Mouse (Mus musculus) lung, embryonic 16.5 days (tissue): Measurements from ENCODE around the gene Gm43302. TPM values are rescaled to one million over a fixed set of nuclear protein-coding genes. Genes with fewer than 3 reads are reported as not detected.
"Not testable (repeated sequence)": the region's sequence is repeated elsewhere in the genome, so short reads cannot be mapped to it uniquely, and the experiment has no call there.

Experiments used
- ATAC-seq: fragments of 200-750 bp; cut with Nextera tagmentation; 2 replicates; pipeline ENCODE4 v1.8.0; 2017; ENCODE audit warnings: low read depth, mild to moderate bottlenecking, moderate library complexity
- H3K27ac ChIP-seq: fragments of 300-500 bp; sonication (generic); 2 replicates; pipeline ENCODE4 v1.5.1; 2014; ENCODE audit warnings: mild to moderate bottlenecking, control low read depth, low read length
- H3K27me3 ChIP-seq: fragments of 300-500 bp; sonication (generic); 2 replicates; pipeline ENCODE4 v1.6.1; 2014; ENCODE audit warnings: low read depth, low read length, mixed read lengths; ENCODE audit not compliant: control insufficient read depth, insufficient read depth
- H3K36me3 ChIP-seq: fragments of 300-500 bp; sonication (generic); 2 replicates; pipeline ENCODE4 v1.6.1; 2014; ENCODE audit warnings: low read length; ENCODE audit not compliant: control insufficient read depth, insufficient read depth
- H3K4me1 ChIP-seq: fragments of 300-500 bp; sonication (generic); replicated peaks from 2 replicates; pipeline ENCODE4 v1.6.1; 2014; ENCODE audit warnings: low read length, mixed read lengths; ENCODE audit not compliant: control insufficient read depth, insufficient read depth
- H3K4me2 ChIP-seq: fragments of 300-500 bp; sonication (generic); 2 replicates; pipeline ENCODE4 v1.6.1; 2014; ENCODE audit warnings: low read depth, low read length, control low read depth
- H3K4me3 ChIP-seq: fragments of 300-500 bp; sonication (generic); 2 replicates; pipeline ENCODE4 v1.5.1; 2014; ENCODE audit warnings: mild to moderate bottlenecking, low read length, control low read depth
- H3K9ac ChIP-seq: fragments of 300-500 bp; sonication (generic); 2 replicates; pipeline ENCODE4 v1.6.1; 2014; ENCODE audit warnings: low read length, control low read depth
- H3K9me3 ChIP-seq: fragments of 300-500 bp; sonication (generic); 2 replicates; pipeline ENCODE4 v1.6.1; 2016; ENCODE audit warnings: low read length; ENCODE audit not compliant: control insufficient read depth
- WGBS: fragments of 180-500 bp; shearing (Covaris S2); extraction: QIAGEN DNeasy Blood & Tissue Kit; methylation state at CpG from one replicate; pipeline ENCODE4 v1.1.7; 2014; 5-methylcytosine and 5-hydroxymethylcytosine counted together
- polyA plus RNA-seq: library from polyadenylated mRNA; unstranded; fragments of >200 nt; fragmentation: Nextera tagmentation; extraction: Ambion mirVana; gene quantifications from 2 replicates; pipeline ENCODE4 v1.2.1, GENCODE M21; 2015

Gm43302 gene
- polyA plus RNA-seq, 1 experiment from 2014 or later = not detected

GRCm38 (mm10) chr5:105236040-105236439, 57.5 kb downstream of the Gm43302 start:
- not testable (repeated sequence) for H3K4me3 ChIP-seq, H3K27me3 ChIP-seq, H3K4me2 ChIP-seq, H3K9me3 ChIP-seq, ATAC-seq, H3K27ac ChIP-seq, H3K36me3 ChIP-seq, H3K9ac ChIP-seq, H3K4me1 ChIP-seq
- WGBS = 83% methylated on average over 3 of the region's 3 CpGs

GRCm38 (mm10) chr5:105208957-105209356, 84.5 kb downstream of the Gm43302 start:
- not testable (repeated sequence) for H3K4me3 ChIP-seq, H3K27me3 ChIP-seq, H3K27ac ChIP-seq, H3K36me3 ChIP-seq, ATAC-seq, H3K9me3 ChIP-seq, H3K4me2 ChIP-seq, H3K4me1 ChIP-seq, H3K9ac ChIP-seq
- no CpG with 5 or more reads among the region's 3 CpGs for WGBS

DNA sequence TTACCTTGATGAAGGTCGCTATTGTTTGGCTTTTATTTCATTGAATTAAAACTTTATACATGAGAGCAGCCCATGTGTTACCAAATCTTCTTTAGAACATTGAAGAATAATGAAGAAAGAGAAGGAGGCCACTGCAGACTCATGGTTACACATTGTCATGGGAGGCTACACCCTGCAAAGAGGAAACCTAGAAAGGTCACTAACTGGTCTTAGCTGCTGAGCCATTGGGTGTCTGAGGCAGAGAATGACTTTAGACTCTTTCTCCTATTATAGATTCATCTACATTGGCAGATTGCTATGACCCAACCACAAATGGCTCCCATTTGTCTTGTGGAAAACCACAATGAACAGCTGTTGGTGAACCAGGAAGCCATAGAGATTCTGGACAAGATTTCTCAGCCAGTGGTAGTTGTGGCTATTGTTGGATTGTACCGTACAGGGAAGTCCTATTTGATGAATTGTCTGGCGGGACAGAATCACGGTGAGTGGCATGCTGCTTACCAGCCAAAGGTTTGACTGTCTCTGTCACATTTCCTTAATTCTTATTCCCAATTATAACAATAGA, 92.6 kb downstream of the Gm43302 start:
- H3K36me3 ChIP-seq, ATAC-seq, H3K27ac ChIP-seq, H3K4me3 ChIP-seq, H3K27me3 ChIP-seq, H3K9me3 ChIP-seq, H3K4me1 ChIP-seq, H3K4me2 ChIP-seq, H3K9ac ChIP-seq: not testable (repeated sequence)
- 89% methylated on average over 4 of the region's 4 CpGs for WGBS

- H3K36me3 ChIP-seq, H3K9ac ChIP-seq, H3K4me3 ChIP-seq, H3K27me3 ChIP-seq, H3K27ac ChIP-seq, H3K4me2 ChIP-seq, H3K9me3 ChIP-seq, ATAC-seq, H3K4me1 ChIP-seq: not testable (repeated sequence)
- 90% methylated on average over 1 of the region's 1 CpGs for WGBS
Observed at GRCm38 (mm10) chr5:105199149-105199548, 94.3 kb downstream of the Gm43302 start.

DNA sequence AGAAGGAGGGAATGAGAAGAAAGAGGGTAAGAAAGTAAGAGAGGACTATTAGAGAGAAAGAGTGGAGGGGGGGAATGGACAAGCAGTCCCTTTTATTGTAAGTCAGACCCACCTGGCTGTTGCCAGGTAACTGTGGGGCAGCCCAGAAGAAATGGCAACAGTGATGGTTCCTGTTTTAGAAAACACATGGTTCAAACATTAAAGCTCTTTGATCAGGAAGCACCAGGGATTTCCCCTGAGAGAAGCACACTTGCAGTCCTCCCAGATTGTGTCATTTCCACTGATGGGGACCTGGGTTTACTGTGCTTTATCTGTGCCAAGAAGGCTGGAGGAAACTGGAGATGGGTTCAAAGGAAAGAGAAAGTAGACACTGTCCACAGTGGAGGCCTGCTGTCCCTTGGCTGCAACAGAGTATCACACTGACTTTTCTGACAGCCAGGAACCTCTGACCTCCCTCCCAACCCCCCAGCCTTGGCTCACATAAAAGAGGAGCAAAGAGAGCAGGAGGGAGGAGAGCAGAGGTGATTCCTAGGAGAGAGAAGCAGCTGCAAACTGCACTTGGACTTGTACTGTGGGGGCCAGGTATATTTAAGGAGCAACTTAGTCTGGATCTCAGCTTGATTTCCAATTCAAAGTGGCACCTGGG, 95.5 kb downstream of the Gm43302 start:
- H3K9ac ChIP-seq, H3K9me3 ChIP-seq, H3K4me2 ChIP-seq, H3K27me3 ChIP-seq, H3K4me3 ChIP-seq, H3K27ac ChIP-seq, H3K36me3 ChIP-seq, H3K4me1 ChIP-seq, ATAC-seq: not testable (repeated sequence)

GRCm38 (mm10) chr5:105196308-105196707, 97.2 kb downstream of the Gm43302 start:
- 75% methylated on average over 5 of the region's 5 CpGs for WGBS
- not testable (repeated sequence) for H3K9me3 ChIP-seq, H3K27me3 ChIP-seq, H3K4me3 ChIP-seq, H3K27ac ChIP-seq, ATAC-seq, H3K36me3 ChIP-seq, H3K4me1 ChIP-seq, H3K4me2 ChIP-seq, H3K9ac ChIP-seq

DNA sequence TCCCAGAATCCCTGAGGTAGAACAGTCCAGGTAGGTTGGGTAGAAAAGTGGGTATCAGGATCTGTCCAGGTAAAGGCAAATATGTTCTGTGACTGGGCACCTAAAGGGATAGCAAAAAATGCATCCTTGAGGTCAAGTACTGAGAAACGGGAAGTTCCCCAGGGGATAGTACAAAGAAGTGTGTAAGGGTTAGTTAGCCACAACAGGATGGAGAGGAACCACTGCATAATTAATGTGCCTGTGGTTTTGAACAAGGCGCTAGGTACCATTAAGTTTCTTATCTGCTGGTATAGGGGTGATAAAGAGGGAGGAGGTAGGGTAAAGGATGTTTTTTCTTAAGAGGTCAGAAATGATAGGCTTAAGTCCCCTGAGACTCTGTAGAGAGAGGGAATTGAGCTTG, 101.0 kb downstream of the Gm43302 start:
- not testable (repeated sequence) for ATAC-seq, H3K4me3 ChIP-seq

GRCm38 (mm10) chr5:105181446-105181845, 112.0 kb downstream of the Gm43302 start:
- no peak overlapping the region for H3K9ac ChIP-seq
- no peak overlapping the region for H3K4me2 ChIP-seq
- no peaks in the 10 kb centered on the region for H3K4me1 ChIP-seq
- no peaks in the 10 kb centered on the region for H3K9me3 ChIP-seq
- no peaks in the 10 kb centered on the region for H3K36me3 ChIP-seq
- no peak for ATAC-seq
- no peak overlapping the region for H3K4me3 ChIP-seq
- H3K27me3 ChIP-seq = no peaks in the 10 kb centered on the region
- no peak overlapping the region for H3K27ac ChIP-seq

More for the DNA sequence above, 101.0 kb downstream of the Gm43302 start:
- H3K27ac ChIP-seq, H3K9me3 ChIP-seq, H3K27me3 ChIP-seq, H3K9ac ChIP-seq, H3K36me3 ChIP-seq, H3K4me1 ChIP-seq, H3K4me2 ChIP-seq: not testable (repeated sequence)
- WGBS = 71% methylated on average over 2 of the region's 2 CpGs
